Mouse (Mus musculus): Measurements from ENCODE around the gene Padi3.

- TF ChIP-seq CTCF (IDR thresholded peaks at IDR 0.05 in 2 of 3, conservative IDR thresholded peaks at IDR 0.05 in 1 of 3; ENCODE audit: control insufficient read depth in 1 of 3, insufficient read depth in 1 of 3, low read depth in 2 of 3, low read length in 3 of 3, poor library complexity in 1 of 3, severe bottlenecking in 1 of 3) (no peak), POLR2A (IDR thresholded peaks at IDR 0.05; ENCODE audit: control insufficient read depth in 1 of 2, insufficient read depth in 1 of 2, low read depth in 1 of 2, low read length in 2 of 2, poor library complexity in 1 of 2) (no peak), EP300 (IDR thresholded peaks at IDR 0.05; ENCODE audit: low read depth in 1 of 2, low read length in 2 of 2) (peak; percentile 71 to 80), HCFC1 (IDR thresholded peaks at IDR 0.05; ENCODE audit: low read depth, low read length) (no peak), RCOR1 (IDR thresholded peaks at IDR 0.05; ENCODE audit: low read depth, low read length) (peak; percentile 82), SMC3 (IDR thresholded peaks at IDR 0.05; ENCODE audit: low read depth, low read length) (no peak), CHD2 (IDR thresholded peaks at IDR 0.05; ENCODE audit: low read length) (no peak)
Measured at GRCm38 (mm10) chr4:140855151-140855550, 44.7 kb upstream of the Padi3 start.

Data from MEL (cell line).